Mouse (Mus musculus): ENCODE measurements around the gene Klhl3.
"Not testable (repeated sequence)": the region's sequence is repeated elsewhere in the genome, so short reads cannot be mapped to it uniquely, and the experiment has no call there.

The Klhl3 gene

DNA sequence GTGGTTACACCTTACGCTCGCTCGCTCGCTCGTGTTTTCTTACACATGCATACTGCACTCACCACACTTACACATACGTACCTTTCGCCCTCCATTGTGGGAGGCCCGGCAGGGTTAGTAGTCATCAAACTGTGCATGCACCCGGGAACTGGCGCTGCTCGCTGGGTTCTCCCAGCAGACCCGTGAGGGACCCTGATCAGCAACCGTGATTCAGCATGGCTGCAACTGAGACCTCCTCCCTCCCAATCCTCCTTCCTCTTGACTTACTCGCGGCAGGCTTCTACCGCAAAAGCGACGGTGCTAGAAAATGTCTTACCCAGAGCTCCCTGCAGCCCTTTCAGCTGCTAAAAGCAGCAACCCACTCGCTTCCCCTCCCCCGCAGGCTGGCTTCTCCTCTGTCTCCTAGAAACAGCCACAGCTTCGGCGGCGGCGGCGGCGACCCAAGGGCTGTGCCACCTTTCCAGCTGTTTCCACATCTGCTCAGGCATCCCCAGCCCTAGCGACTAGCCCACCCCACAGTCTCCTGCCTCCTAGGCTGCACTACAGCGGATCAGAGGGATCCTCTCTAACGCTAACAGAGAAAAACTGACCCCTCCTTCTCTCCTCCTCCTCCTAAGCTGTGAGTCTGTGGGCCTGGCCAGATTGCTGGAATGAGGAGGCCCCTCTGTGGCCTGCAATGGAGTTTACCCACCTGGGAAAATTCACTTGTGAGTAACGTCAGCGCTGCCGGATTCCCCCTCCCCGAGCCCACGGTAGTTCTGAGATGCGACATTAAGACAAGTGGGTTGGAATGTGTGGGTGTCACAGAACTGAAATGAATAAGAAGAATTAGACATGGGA is at the start of gene Klhl3:
TSS of gene Klhl3 (minus strand) at position 532 of the 840 bp plus-strand sequence.
- peak; percentile 49 to 69 for DNase-seq (ENCODE audit: low spot score in 2 of 2)

DNA sequence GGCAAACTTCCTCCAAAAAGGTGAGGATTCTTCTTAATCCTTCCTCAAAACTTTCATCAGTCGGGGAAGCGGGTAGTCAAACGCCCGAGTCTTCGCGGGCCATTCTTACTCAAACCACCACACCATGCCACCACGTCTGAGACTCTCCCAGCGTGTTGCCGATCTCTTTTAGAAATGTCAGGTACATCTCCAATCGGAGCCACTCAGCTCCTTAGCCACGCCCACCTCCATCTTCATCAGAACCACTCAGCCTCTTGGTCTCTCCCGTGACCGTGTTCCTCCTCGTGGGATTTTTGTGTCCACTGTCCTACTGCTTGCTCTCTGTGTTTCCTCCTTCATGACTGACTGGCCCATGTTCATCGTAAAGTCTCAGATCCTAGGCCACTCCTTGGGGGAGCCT is 47.4 kb upstream of the Klhl3 start:
- DNase-seq (ENCODE audit: low spot score in 2 of 2), result no peak

DNA sequence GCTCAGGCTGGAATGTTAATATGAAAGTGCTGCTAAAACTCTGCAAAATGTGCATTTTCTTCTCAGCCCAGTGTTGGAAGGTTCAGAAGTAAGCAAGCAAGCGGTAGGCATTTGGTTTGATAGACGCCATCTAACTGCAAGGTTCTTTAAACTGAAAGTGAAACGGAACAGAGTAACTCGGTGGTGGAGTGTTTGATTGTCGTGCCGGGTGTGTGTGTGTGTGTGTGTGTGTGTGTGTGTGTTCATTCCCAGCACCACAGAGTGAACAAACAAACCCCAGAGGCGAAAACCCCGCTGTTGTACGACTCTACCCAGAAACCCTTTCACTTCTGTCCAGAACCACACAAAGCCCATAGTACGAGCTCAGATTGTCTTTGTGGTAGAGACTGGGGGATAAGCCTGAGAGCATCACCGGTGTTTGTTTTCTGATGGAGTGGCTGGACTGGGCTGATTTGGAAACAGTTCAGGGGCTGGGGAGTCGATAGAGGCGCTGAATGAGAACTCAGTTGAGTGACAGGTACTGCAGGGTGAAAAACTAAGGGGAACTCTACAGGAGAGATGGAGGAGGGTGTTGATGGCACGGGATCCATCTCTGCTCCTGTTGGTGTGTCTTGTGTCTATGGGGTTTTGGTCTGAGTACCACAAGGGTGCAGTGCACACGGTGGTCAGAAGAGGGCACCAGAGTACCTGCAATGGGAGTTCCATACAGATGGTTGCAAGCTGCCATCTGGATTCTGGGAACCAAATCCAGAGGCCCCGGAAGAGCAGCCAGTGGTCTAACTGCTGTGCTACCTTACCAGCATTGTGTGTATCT is 44.9 kb upstream of the Klhl3 start:
- DNase-seq (ENCODE audit: low spot score in 2 of 2), result peak; percentile 75 to 90

DNA sequence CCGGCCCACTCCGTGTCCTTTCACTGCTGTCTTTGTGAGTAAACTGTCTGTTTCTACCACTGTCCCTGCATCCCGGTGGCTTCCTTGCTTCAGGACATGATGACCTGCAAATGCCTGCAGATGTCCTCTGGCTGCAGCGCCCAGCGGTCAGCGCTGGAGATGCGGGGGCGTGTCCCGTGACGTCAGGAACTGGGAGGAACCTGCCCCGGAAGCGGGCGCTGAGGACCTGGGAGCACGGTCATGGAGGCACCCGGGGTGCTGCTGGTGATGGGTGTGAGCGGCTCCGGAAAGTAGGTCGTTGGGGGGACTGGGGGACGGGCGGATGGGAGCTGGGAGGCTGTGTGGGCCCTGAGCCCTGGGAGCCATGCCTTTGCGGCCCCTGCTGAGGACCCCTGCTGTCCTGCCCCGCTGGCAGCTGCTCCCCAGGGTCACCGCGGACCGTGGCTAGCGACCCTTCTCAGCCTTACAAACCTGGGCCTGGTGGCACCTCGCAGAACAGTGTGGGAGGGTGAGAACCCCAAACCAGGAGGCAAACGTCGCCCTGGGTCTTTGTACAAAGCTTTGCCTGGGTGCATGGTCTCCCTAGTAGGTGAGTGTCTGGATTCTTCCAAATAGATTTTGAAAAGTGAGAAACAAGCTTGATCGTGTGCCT is 44.2 kb upstream of the Klhl3 start, which contains the start of gene Idnk:
TSS of gene Idnk (plus strand) at position 203 of the 652 bp plus-strand sequence.
- peak; percentile 78 to 90 for DNase-seq (ENCODE audit: low spot score in 2 of 2)

DNA sequence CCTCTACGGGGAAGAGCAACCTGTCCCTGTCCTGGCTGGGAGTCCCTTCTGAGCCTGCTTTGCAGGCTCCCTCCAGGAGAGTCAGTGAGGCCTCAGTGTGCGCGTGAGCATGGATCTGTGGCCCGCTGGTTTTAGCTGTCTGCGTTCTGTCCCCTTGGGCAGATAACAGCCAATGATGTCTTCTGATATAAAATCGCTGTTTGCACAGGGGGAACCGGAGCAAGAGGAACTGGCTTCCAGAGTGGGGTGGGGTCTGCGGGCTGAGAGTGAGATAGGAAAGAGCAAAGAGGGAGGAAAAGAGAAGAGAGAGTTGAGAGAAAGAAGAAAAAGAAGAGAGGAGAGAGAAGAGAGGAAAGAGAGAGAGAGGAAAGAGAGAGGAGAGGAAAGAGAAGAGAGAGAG is 43.6 kb upstream of the Klhl3 start:
- DNase-seq (ENCODE audit: low spot score in 2 of 2), result no peak

DNA sequence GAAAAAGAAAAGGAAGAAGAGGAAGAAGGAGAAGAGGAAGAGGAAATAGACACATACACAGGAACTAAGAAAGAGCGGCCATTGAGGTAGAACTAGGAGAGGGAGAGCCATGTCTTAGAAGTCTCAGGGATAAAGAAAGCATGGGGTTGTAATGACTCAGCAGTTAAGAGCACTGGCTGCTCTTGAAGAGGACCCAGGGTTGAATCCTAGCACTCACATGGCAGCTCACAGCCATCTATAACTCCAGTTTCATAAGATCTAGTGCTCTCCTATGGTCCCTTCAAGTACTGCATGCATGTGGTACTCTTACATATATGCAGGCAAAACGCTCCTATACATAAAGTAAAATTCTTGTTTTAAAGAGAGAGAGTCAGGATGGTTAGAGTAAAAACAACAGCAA is 42.6 kb upstream of the Klhl3 start:
- DNase-seq (ENCODE audit: low spot score in 2 of 2), result no peak

DNA sequence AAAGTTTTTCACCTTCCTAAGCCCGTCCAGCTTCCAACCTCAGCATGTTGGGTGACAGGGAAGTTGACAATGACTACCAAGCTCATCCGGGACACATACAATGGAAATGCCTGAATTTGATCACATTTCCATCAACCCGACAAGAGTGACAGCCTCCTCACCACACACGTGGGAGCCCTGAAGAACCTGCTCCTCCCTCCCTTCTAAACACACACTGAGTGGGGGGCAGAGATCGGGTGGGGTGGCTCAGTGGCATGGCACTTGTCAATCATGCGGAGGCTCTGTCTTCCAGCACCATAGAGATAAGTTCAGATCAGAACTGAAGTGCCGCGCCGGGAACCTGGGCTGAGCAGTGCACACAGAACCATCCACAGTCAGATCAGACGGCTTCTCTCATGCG is 37.0 kb upstream of the Klhl3 start:
- DNase-seq (ENCODE audit: low spot score in 2 of 2), result no peak

DNA sequence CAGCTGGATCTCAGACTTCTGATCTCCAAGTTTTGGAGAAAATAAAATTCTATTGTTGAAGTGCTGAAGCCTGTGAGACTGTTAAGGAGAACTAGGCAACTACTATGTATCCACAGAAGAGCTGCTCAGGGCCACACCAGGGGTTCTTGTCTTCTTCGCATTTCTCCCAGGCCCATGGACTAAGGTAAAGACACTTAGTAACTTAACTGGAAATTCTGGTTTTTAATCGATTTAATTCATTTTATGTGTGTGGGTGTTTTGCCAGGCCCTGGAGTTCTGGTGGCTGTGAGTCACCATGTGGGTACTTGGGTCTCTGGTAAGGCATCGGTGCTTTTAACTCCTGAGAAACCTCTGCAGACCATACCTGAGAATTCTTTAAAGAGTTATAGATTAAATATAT is 36.2 kb upstream of the Klhl3 start:
- DNase-seq (ENCODE audit: low spot score in 2 of 2), result no peak

DNA sequence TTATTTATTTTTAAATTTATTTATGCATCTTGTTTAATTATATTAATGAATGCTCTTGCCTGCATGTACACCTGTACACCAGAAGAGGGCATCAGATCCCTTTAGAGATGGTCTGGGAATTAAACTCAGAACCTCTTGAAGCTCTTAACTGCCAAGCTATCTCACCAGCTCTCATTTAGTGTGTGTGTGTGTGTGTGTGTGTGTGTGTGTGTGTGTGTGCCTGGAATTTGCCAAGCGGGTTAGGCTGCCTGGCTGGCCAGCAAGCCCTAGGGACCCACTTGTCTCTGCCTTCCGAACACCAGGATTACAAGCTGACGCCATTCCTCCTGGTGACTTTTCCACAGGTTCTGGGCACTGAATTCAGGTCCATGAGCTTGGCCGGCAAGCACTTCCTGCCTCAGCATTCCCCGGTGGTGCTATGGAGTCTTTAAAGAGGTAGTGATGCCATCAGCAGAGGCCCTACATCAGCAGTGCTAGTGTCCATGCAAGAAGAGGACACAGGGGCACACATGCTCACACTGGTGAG is 35.7 kb upstream of the Klhl3 start:
- DNase-seq (ENCODE audit: low spot score in 2 of 2), result no peak

DNA sequence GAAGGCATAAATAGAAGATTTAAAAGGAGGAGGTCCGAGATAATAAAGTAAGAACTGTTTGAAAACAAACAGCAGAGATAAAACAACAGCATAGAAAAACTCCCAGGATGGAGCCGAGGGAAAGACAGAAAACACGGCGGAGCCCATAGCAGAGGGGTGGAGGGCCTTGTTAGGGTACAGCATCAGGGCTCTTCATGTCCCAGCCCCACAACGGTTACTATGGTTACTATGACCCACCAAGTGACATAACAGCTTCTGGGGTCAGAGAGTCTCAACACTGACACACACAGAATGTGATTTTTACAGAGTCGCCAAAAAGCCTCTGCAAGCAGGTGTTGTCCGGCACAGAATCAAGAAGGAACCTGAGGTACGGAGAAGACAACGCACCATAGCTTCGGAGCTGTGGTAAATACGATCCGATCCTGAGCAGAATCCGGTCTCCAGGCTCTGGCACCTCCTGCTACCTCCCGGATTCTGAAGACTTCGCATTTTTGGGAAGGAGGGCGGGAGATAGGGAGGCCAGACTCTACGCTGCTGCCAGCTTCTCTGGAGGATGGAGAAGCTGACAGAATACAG is 35.0 kb upstream of the Klhl3 start:
- peak in 1 of 2 experiments; percentile 34 for DNase-seq (ENCODE audit: low spot score in 2 of 2)

DNA sequence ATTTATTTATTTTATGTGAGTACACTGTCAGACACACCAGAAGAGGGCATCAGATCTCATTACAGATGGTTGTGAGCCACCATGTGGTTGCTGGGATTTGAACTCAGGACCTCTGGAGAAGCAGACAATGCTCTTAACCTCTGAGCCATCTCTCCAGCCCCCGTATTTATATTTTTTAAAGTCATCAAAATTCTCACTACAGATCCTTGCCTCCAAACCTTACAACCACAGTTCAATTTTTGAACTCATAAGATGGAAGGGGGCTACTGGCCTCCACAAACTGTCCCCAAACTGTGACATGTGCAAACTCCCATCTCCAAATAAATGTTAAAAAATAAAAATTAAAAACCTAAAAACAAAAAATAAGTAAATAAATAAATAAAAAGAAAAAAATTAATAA is 34.4 kb upstream of the Klhl3 start:
- DNase-seq (ENCODE audit: low spot score in 2 of 2), result no peak

DNA sequence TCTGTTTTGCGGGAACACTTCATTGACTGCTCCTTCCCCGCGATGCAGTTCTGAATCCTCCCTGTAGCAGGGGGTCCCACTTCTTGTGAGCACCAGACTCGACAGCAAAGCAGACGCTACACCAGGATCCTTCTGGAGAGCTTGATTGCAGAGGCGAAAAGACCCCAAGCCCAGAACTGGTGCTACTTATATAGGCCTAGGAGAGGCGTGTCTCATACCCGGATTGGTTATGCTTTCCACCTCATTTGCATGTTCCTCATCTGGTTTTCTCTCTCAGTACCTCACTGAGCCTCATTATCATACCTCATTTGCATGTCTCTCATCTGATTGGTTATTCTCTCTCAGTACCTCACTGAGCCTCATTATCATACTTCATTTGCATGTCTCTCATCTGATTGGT is 33.2 kb upstream of the Klhl3 start:
- not testable (repeated sequence) for DNase-seq (ENCODE audit: low spot score in 2 of 2)

DNA sequence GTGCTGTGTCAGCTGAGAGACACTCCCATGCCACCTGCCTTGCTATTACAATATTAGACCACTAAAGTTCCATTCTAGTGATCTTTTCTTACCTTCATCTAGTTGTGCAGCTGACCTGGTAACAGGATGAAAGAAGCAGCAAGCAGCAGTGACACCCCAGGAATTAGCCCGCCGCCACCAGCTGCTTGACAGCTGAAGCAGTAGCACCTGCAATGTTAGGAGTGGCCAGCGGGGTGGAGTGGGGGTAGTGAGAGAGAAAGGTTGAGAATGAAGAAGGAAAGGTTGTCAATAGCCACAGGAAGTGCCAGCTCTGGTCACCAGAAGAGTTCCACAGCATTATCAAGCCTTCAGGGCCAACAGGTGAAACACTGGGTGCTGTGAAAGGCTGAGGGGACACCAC is 18.3 kb upstream of the Klhl3 start:
- DNase-seq (ENCODE audit: low spot score in 2 of 2), result no peak

DNA sequence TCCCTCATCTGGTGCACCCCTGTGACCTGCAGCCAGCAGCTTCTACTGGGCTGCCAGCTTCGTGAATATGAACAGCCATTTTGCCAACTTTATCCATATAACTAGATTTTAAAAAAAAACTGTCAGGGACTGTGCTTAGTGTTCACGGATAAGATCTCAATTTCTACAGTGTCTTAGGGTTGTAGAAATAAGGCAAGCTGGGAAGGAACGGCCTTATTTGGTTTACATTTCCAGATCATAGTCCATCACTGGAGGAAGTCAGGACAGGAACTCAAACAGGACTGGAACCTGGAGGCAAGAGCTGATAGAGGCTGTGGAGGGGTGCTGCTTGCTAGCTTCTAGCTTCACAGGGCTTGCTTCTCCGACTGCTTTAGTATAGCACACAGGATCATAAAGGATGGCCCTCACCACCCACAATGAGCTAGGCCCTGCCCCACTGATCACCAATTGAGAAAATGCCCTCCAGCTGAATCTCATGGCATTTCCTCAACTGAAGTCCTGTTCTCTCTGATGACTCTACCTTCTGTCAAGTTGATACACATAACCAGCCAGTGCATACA is 16.4 kb upstream of the Klhl3 start:
- DNase-seq (ENCODE audit: low spot score in 2 of 2), result no peak

DNA sequence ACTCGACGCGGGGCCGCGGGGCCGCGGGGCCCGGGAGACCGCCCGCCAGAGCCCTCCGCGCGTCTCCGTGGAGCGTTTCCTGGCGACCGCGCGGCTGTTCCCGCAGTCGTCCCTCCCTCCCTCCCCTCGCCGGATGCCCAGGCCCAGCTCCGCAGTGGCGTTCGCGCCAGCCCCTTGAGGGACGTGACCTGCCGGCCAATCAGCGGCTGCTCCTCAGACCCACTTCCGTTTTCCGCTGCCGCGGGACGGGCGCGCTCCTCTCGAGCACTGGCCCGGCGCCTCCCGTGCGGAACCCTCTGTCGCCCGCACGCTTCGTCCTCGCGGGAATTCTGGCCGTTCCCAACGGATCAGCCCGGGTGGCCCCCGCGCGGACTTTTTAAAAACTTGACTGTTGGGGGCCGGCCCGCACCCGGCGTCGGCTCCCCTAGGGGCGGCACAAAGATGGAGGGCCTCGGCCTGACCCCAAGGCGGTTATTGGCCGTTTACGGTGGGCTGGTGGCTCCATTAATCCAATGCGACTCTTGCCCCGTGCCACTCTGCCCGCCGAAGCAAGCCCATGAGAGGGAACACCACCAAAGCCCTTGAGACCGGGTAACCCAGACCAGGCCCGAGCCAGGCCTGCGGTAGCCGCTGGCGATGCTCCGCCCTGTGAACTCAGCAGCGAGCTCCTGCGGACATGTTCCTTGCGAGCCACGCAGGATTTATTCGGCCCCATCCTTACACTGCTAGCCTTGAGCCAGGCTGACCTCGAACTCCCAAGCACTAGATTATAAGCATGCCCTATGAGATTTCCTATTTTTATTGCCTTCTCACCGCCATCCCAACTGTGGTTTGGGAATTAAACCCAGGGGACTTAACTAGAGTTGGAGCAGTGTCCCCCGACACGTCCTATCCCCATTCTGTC is 15.6 kb upstream of the Klhl3 start:
- DNase-seq (ENCODE audit: low spot score in 2 of 2), result peak; percentile 96

DNA sequence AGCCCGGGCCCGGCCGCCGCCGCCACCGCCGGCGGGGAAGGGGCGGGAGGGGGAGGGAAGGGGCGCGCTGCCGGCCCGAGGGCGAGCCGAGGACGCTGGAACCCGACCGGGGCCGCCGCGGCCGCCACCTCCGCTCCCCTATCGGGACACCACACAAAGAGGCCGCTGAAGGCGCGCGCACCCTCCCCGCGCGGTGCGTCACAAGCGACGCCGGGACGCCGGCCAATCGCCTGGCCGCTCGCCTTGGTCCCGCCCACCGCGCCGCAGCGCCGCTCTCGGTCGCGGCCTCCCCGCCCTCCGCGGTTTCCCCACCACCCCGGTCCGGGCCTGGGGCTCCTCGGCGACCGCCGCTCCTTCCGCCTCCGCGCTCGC is 15.0 kb upstream of the Klhl3 start, which contains the start of gene Hnrnpa0:
TSS of gene Hnrnpa0 (minus strand) at position 161 of the 372 bp plus-strand sequence.
- peak; percentile 94 to 96 for DNase-seq (ENCODE audit: low spot score in 2 of 2)

DNA sequence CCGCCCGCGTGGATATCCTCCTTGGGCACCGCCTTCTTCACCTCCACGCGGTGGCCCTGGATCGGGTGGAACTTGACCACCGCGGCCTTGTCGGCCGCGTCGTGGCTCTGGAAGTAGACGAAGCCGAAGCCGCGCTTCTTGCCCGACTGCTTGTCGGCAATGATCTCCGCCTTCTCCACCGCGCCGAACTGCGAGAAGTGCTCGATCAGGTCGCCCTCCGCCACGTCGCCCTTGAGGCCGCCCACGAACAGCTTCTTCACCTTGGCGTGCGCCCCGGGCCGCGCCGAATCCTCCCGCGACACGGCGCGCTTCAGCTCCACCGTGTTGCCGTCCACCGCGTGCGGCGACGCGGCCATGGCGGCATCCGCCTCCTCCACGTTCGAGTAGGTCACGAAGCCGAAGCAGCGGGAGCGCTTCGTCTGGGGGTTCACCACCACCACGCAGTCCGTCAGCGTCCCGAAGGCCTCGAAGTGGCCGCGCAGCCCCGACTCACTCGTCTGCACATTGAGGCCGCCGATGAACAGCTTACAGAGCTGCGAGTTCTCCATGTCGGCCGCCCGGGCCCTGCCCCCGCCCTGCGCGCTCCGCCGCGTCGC is 14.5 kb upstream of the Klhl3 start:
- no peak for DNase-seq (ENCODE audit: low spot score in 2 of 2)

DNA sequence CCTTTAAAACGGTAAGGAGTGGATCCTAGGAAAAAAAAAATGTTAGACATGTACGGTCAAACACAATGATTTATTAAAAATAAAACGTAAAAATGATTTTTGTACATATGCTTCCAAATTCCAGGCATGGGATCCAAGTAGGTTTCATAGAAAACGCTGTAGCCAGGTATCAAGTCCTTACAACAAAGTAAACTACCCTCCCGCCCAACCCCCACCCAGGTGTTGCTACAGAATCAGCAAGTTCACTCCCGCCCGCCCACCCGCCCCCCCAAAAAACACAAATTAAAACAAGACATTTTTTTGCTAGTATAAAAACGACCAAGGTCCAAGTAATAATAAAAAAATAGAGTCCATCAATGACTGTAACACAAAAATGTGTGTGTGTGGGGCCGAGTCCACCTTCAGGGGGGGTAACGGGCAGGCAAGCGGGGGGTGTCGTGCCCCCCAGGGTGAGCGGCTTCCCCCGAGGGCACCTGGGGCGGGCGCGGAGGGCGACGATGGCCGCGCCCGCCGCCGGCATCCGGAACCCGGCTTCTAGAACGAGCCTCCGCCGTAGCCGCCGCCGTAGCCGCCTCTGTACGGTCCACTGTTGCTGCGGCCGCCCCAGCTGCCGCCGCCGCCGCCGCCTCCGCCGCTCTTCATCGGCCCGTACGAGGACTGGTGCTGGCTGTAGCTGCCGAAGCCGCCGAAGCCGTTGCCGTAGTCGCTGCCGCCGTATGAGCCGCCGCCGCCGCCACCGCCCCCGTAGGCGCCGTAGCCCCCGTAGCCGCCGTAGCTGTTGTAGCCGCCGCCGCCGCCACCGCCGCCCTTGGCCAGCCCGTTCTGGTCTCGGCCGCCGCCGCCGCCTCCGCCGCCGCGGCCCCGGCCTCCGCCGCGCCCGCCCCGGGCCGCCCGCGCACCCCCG is 13.7 kb upstream of the Klhl3 start:
- no peak for DNase-seq (ENCODE audit: low spot score in 2 of 2)

DNA sequence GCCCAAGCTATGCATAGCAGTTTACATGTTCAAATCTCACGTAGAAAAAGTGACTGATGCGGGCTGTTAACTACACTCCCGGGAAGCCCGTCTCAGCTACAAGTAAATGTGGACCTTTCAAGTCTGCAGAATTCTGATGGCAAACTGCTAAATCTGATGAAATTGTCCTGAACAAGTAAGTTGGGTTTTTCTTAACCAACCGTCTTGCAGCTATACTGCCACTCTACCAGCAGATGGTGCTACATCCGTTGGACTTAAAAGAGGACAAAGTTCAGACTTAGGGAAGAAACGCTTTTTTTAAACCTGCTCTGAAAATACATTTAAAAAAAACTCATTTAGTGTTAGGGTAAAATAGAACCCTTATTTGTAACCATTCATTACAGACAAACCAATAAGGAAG is 12.7 kb upstream of the Klhl3 start:
- no peak for DNase-seq (ENCODE audit: low spot score in 2 of 2)

Measured in urinary bladder, postnatal 4 days (tissue).